Mouse (Mus musculus) MEL (cell line): ENCODE results near the gene Bicral. TPM values are rescaled to one million over a fixed set of nuclear protein-coding genes. Genes with fewer than 3 reads are reported as not detected.

ENCODE experiments used
- DNase-seq: peaks from one replicate; pipeline ENCODE4 v3.0.0; 2011; ENCODE audit warnings: low read depth, low spot score
- H3K27ac ChIP-seq: 2 replicates; pipeline ENCODE4 v1.5.1; 2012; ENCODE audit warnings: low read depth, mild to moderate bottlenecking, control low read depth, low read length, moderate library complexity; ENCODE audit not compliant: control insufficient read depth
- H3K27me3 ChIP-seq, 2 experiments: fragments of 150-350 bp in 1 of 2; sonication (generic) in 1 of 2; 2 replicates each; pipeline ENCODE4 v1.6.1; 2012; ENCODE audit warnings: low read length in 2 of 2, mild to moderate bottlenecking in 2 of 2, improper control_type of control experiment in 1 of 2, moderate library complexity in 1 of 2; ENCODE audit not compliant: insufficient read depth in 2 of 2, control insufficient read depth in 1 of 2
- H3K36me3 ChIP-seq, 2 experiments: 2 replicates each; pipeline ENCODE4 v1.6.1; 2012 to 2014; ENCODE audit warnings: low read length in 2 of 2, improper control_type of control experiment in 1 of 2, inconsistent platforms in 1 of 2, mild to moderate bottlenecking in 1 of 2; ENCODE audit not compliant: insufficient read depth in 2 of 2, control insufficient read depth in 1 of 2
- H3K4me1 ChIP-seq, 2 experiments: fragments of 150-350 bp in 1 of 2; sonication (generic) in 1 of 2; 2 replicates each; pipeline ENCODE4 v1.6.1; 2012; ENCODE audit warnings: low read length in 2 of 2, improper control_type of control experiment in 1 of 2, mild to moderate bottlenecking in 1 of 2; ENCODE audit not compliant: insufficient read depth in 2 of 2, control insufficient read depth in 1 of 2
- H3K4me3 ChIP-seq, 2 experiments: fragments of 150-350 bp in 1 of 2; sonication (generic) in 1 of 2; 2 replicates each; pipeline ENCODE4 v1.5.1; 2012; ENCODE audit warnings: low read depth in 2 of 2, low read length in 2 of 2, mild to moderate bottlenecking in 2 of 2, moderate library complexity in 2 of 2, control low read depth in 1 of 2, improper control_type of control experiment in 1 of 2; ENCODE audit not compliant: control insufficient read depth in 1 of 2, insufficient read depth in 1 of 2
- H3K79me2 ChIP-seq: 2 replicates; pipeline ENCODE4 v1.6.1; 2012; ENCODE audit warnings: mild to moderate bottlenecking, low read length, moderate library complexity; ENCODE audit not compliant: control insufficient read depth, poor library complexity, insufficient read depth
- H3K9ac ChIP-seq: 2 replicates; pipeline ENCODE4 v1.6.1; 2012; ENCODE audit warnings: low read depth, mild to moderate bottlenecking, control low read depth, low read length, moderate library complexity; ENCODE audit not compliant: control insufficient read depth, poor library complexity, severe bottlenecking
- H3K9me3 ChIP-seq: fragments of 150-350 bp; sonication (generic); replicated peaks from 2 replicates; pipeline ENCODE4 v1.6.1; 2012; ENCODE audit warnings: mild to moderate bottlenecking, low read length, improper control_type of control experiment, moderate library complexity; ENCODE audit not compliant: insufficient read depth
- EP300 ChIP-seq, 2 experiments: IDR thresholded peaks; 2 replicates each; pipeline ENCODE4 v1.6.1; 2011; ENCODE audit warnings: improper control_type of control experiment in 2 of 2, low read length in 2 of 2, low read depth in 1 of 2, mild to moderate bottlenecking in 1 of 2
- ETS1 ChIP-seq: IDR thresholded peaks from 2 replicates; pipeline ENCODE4 v1.6.1; 2012; ENCODE audit warnings: low read depth, mild to moderate bottlenecking, inconsistent platforms, low read length, improper control_type of control experiment, moderate library complexity
- GATA1 ChIP-seq: IDR thresholded peaks from 2 replicates; pipeline ENCODE4 v1.6.1; 2011; ENCODE audit warnings: low read depth, low read length, improper control_type of control experiment
- HCFC1 ChIP-seq: IDR thresholded peaks from 2 replicates; pipeline ENCODE4 v1.6.1; 2012; ENCODE audit warnings: low read depth, mild to moderate bottlenecking, inconsistent platforms, low read length, improper control_type of control experiment, moderate library complexity
- JUND ChIP-seq: IDR thresholded peaks from 2 replicates; pipeline ENCODE4 v1.6.1; 2011; ENCODE audit warnings: low read depth, mild to moderate bottlenecking, improper control_type of control experiment, low read length
- MAFK ChIP-seq: IDR thresholded peaks from 2 replicates; pipeline ENCODE4 v1.6.1; 2011; ENCODE audit warnings: low read depth, mild to moderate bottlenecking, low read length, improper control_type of control experiment, borderline replicate concordance
- MAX ChIP-seq: IDR thresholded peaks from 2 replicates; pipeline ENCODE4 v1.6.1; 2011; ENCODE audit warnings: low read length, improper control_type of control experiment
- MEF2A ChIP-seq: IDR thresholded peaks from 2 replicates; pipeline ENCODE4 v1.6.1; 2014; ENCODE audit warnings: low read depth, mild to moderate bottlenecking, inconsistent platforms, low read length, improper control_type of control experiment; ENCODE audit not compliant: poor library complexity, insufficient replicate concordance, severe bottlenecking; ENCODE audit errors: extremely low read depth
- MXI1 ChIP-seq: IDR thresholded peaks from 2 replicates; pipeline ENCODE4 v1.6.1; 2011; ENCODE audit warnings: mild to moderate bottlenecking, low read depth, low read length, improper control_type of control experiment
- MYB ChIP-seq: IDR thresholded peaks from 2 replicates; pipeline ENCODE4 v1.6.1; 2011; ENCODE audit warnings: mild to moderate bottlenecking, low read depth, low read length, improper control_type of control experiment
- NELFE ChIP-seq: IDR thresholded peaks from 2 replicates; pipeline ENCODE4 v1.6.1; 2011; ENCODE audit warnings: low read depth, low read length, improper control_type of control experiment
- NRF1 ChIP-seq: IDR thresholded peaks from 2 replicates; pipeline ENCODE4 v1.6.1; 2014; ENCODE audit warnings: low read depth, mild to moderate bottlenecking, inconsistent platforms, low read length, improper control_type of control experiment, moderate library complexity; ENCODE audit not compliant: poor library complexity, insufficient read depth, severe bottlenecking
- POLR2A ChIP-seq, 2 experiments: IDR thresholded peaks; 2 replicates each; pipeline ENCODE4 v1.6.1; 2011 to 2012; ENCODE audit warnings: low read length in 2 of 2, mild to moderate bottlenecking in 2 of 2, control low read depth in 1 of 2, improper control_type of control experiment in 1 of 2, low read depth in 1 of 2, moderate library complexity in 1 of 2; ENCODE audit not compliant: control insufficient read depth in 1 of 2, insufficient read depth in 1 of 2, poor library complexity in 1 of 2
- POLR2AphosphoS2 ChIP-seq: IDR thresholded peaks from 2 replicates; pipeline ENCODE4 v1.6.1; 2011; ENCODE audit warnings: low read length, improper control_type of control experiment
- RAD21 ChIP-seq: IDR thresholded peaks from 2 replicates; pipeline ENCODE4 v1.6.1; 2011; ENCODE audit warnings: mild to moderate bottlenecking, low read depth, low read length, improper control_type of control experiment
- TAL1 ChIP-seq: IDR thresholded peaks from 2 replicates; pipeline ENCODE4 v1.6.1; 2012; ENCODE audit warnings: mild to moderate bottlenecking, inconsistent platforms, low read length, moderate library complexity, mixed read lengths
- TBP ChIP-seq: IDR thresholded peaks from 2 replicates; pipeline ENCODE4 v1.8.0; 2011; ENCODE audit warnings: low read depth, low read length, improper control_type of control experiment
- UBTF ChIP-seq: IDR thresholded peaks from 2 replicates; pipeline ENCODE4 v1.6.1; 2012; ENCODE audit warnings: low read depth, mild to moderate bottlenecking, inconsistent platforms, low read length, improper control_type of control experiment, moderate library complexity, borderline replicate concordance; ENCODE audit not compliant: insufficient read depth
- ZKSCAN1 ChIP-seq: IDR thresholded peaks from 2 replicates; pipeline ENCODE4 v1.6.1; 2012; ENCODE audit warnings: low read depth, mild to moderate bottlenecking, inconsistent platforms, low read length, improper control_type of control experiment, moderate library complexity
- ZMIZ1 ChIP-seq: IDR thresholded peaks from 2 replicates; pipeline ENCODE4 v1.6.1; 2012; ENCODE audit warnings: low read depth, mild to moderate bottlenecking, inconsistent platforms, low read length, improper control_type of control experiment, moderate library complexity
- ZNF384 ChIP-seq: IDR thresholded peaks from 2 replicates; pipeline ENCODE4 v1.6.1; 2012; ENCODE audit warnings: low read depth, mild to moderate bottlenecking, inconsistent platforms, low read length, improper control_type of control experiment
- polyA plus RNA-seq, 2 experiments: library from polyadenylated mRNA; stranded (reverse) in 1 of 2; unstranded in 1 of 2; fragments of >175 nt in 1 of 2; fragments of >200 nt in 1 of 2; gene quantifications; 2 replicates each; pipeline versions ENCODE4 v1.2.1 to v1.2.4; 2012; ENCODE audit warnings: low replicate concordance in 2 of 2, low read depth in 1 of 2; ENCODE audit not compliant: insufficient read length in 2 of 2, insufficient read depth in 1 of 2, missing spikeins in 1 of 2
- total RNA-seq: library from RNA; depleted of rRNA; stranded (reverse); fragments of 300-350 nt; gene quantifications from 2 replicates; pipeline ENCODE4 v1.2.3, GENCODE M21; 2012

The Bicral gene
- total and polyA plus RNA-seq, 3 experiments: 3.7 to 6.9 TPM; not detected in 1

DNA sequence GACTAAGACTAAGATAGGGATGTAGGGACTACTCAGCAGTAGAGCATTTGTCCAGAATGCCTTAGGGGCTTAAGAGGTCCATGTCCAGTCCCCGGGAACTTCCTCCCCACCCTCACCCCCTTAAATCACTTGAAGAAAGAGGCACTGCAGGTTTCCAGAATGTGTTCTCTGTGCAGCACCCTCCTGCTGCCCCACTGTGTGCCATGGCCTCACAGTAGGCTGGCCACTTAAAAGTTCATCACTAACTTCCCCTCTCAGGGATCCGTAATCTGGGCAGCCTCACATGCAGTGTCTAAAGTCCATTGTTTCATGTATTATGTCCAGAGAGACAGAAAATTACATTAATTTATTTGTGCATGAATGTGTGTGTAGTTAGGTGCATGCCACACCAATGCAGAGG is 20.4 kb downstream of the Bicral start:
- no peak for DNase-seq
- H3K79me2 ChIP-seq: no peaks in the 10 kb centered on the region
- no peaks in the 10 kb centered on the region for H3K27me3 ChIP-seq
- no peaks in the 10 kb centered on the region for H3K9me3 ChIP-seq
- H3K4me1 ChIP-seq: peaks cover 3 to 8% of the 10 kb centered on the region in 2 experiments; a peak in 3 of 4 replicates
- H3K27ac ChIP-seq: no peak overlapping the region
- H3K36me3 ChIP-seq: peaks cover 0 to 6% of the 10 kb centered on the region in 2 experiments; a peak in 2 of 4 replicates
- no peak overlapping the region for H3K4me3 ChIP-seq
- H3K9ac ChIP-seq: no peak overlapping the region
- TF ChIP-seq ZKSCAN1 (peak; percentile 94), ZNF384 (no peak)

- Histone ChIP-seq H3K79me2 (no peaks in the 10 kb centered on the region), H3K27me3 (no peaks in the 10 kb centered on the region), H3K9ac (no peak overlapping the region), H3K4me3 (no peak overlapping the region), H3K27ac (no peak overlapping the region), H3K4me1 (peaks cover 8 to 9% of the 10 kb centered on the region in 2 experiments), H3K9me3 (no peaks in the 10 kb centered on the region), H3K36me3 (peaks cover 0 to 7% of the 10 kb centered on the region in 2 experiments; a peak in 2 of 4 replicates)
- peak; percentile 77 for DNase-seq
- TF ChIP-seq EP300 (IDR thresholded peaks at IDR 0.05; ENCODE audit: low read depth in 1 of 2, low read length in 2 of 2) (peak in 1 of 2 experiments; percentile 50; a peak in 1 of 4 replicates), MAFK (no peak), RAD21 (no peak), NRF1 (no peak), MXI1 (no peak), GATA1 (no peak), TAL1 (no peak), POLR2A (IDR thresholded peaks at IDR 0.05; ENCODE audit: control insufficient read depth in 1 of 2, insufficient read depth in 1 of 2, low read depth in 1 of 2, low read length in 2 of 2, poor library complexity in 1 of 2) (no peak), HCFC1 (0 out of 2 replicates have a peak, but pooled peaks have one; percentile 44), MAX (no peak), MEF2A (no peak), TBP (0 out of 2 replicates have a peak, but pooled peaks have one; percentile 39), ZKSCAN1 (no peak; the same call in none of the 2 replicates), UBTF (no peak), MYB (no peak), ETS1 (peak; percentile 46), NELFE (no peak), JUND (no peak), POLR2AphosphoS2 (no peak), ZMIZ1 (no peak)
Observed at GRCm38 (mm10) chr17:46835093-46835715, 23.1 kb downstream of the Bicral start.
